Mouse (Mus musculus): ENCODE results near the gene Ascl2. TPM values are rescaled to one million over a fixed set of nuclear protein-coding genes. Genes with fewer than 3 reads are reported as not detected.
A peak's percentile ranks its signal among the peaks of the same experiment; 100 is the strongest.

Gene Ascl2
- polyA plus RNA-seq, 1 experiment from 2014 or later = 0.70 TPM

DNA sequence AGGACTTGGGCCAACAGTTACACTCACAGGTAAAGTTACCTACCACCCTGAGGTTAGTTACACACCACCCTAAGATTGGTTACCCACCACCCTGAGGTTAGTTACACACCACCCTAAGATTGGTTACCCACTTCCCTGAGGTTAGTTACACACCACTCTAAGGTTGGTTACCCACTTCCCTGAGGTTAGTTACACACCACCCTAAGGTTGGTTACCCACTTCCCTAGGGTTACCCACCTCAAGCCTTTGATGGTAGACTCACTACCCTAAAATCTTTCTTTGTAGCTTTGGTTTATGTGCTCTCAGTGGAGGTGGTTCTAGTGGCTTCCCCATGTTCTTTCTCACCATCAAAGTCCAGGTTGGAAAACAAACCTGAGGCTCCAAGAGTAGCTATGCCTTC is 25.9 kb upstream of the Ascl2 start:
- H3K4me3 ChIP-seq = no peak overlapping the region

DNA sequence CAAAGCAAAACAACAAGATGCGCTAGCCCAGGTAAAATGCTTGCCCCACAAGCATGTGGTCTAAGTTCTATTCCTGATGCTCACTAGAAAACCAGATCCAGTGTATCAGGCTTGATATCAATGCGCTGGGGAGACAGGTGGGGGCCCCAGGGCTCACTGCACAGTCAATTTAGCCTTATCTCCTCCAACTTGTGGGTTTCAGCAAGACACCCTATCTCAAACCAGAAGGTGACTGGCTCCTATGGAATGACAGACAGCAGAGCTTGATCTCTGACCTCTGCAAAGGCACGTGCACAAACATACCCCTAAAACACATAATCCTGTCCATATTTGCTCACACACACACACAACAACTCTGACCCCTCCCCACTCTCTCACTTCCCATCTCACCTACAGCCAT is 18.7 kb upstream of the Ascl2 start:
- no peak overlapping the region for H3K9ac ChIP-seq
- H3K27ac ChIP-seq (replicated peaks) = no peak overlapping the region
- ATAC-seq (ENCODE audit: low FRiP score, low read depth) = no peak
- no peaks in the 10 kb centered on the region for H3K4me1 ChIP-seq (replicated peaks)
- no peaks in the 10 kb centered on the region for H3K9me3 ChIP-seq
- H3K4me3 ChIP-seq = no peak overlapping the region
- no peaks in the 10 kb centered on the region for H3K36me3 ChIP-seq
- no peak overlapping the region for H3K4me2 ChIP-seq
- 91% methylated on average over 3 of the region's 3 CpGs for WGBS
- no peaks in the 10 kb centered on the region for H3K27me3 ChIP-seq

More for the DNA sequence above, 25.9 kb upstream of the Ascl2 start:
- no peaks in the 10 kb centered on the region for H3K9me3 ChIP-seq
- no peak for ATAC-seq (ENCODE audit: low FRiP score, low read depth)
- no peaks in the 10 kb centered on the region for H3K4me1 ChIP-seq (replicated peaks)
- no peak overlapping the region for H3K9ac ChIP-seq
- no peaks in the 10 kb centered on the region for H3K36me3 ChIP-seq
- no peak overlapping the region for H3K4me2 ChIP-seq
- H3K27ac ChIP-seq (replicated peaks) = no peak overlapping the region
- H3K27me3 ChIP-seq = no peaks in the 10 kb centered on the region

DNA sequence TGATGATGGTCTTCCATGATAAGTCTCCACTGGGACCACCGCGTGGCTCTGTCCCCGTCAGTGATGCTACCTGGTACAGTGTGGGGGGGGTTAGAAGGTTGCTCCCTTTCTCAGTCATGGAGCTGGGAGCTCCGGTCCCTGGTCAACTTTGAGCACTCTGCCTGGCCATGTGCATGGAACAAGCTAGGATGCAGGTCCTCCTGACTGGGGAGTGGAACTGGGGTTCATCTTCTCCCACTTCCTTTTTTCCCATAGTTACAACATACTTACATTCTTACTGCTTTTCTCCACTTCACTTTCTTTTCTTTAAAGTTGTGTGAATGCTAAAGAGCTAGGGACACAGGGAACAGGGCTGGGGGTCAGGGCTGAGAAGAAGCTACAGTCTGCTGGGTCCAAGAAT is 16.1 kb upstream of the Ascl2 start:
- Histone ChIP-seq H3K4me1 (replicated peaks) (no peaks in the 10 kb centered on the region), H3K4me3 (no peak overlapping the region), H3K9me3 (no peaks in the 10 kb centered on the region), H3K4me2 (no peak overlapping the region), H3K9ac (no peak overlapping the region), H3K36me3 (no peaks in the 10 kb centered on the region), H3K27ac (replicated peaks) (no peak overlapping the region), H3K27me3 (no peaks in the 10 kb centered on the region)
- 92% methylated on average over 4 of the region's 4 CpGs for WGBS
- ATAC-seq (ENCODE audit: low FRiP score, low read depth) = no peak

DNA sequence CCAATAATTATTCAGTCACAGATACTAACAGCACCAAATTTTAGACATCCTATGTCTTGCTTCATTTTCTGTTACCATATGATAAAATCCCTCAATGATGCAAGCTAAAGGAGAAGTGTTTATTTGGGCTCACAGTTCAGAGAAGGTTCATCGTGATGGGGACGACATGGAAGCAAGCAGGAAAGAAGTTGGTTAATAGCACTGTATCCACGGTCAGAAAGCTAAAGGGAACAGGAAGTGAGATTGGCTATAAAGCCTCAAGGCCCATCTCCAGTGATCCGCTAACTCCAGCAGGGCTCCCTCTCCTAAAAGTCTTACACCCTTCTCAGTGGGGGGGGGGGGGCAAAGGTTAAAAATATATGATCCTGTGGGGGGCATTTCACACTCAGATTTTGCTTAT is 12.8 kb upstream of the Ascl2 start:
- no peaks in the 10 kb centered on the region for H3K36me3 ChIP-seq
- no peaks in the 10 kb centered on the region for H3K9me3 ChIP-seq
- no peak overlapping the region for H3K4me3 ChIP-seq
- H3K9ac ChIP-seq = no peak overlapping the region
- WGBS = 83% methylated on average over 4 of the region's 4 CpGs
- no peak for ATAC-seq (ENCODE audit: low FRiP score, low read depth)
- H3K4me1 ChIP-seq (replicated peaks) = no peaks in the 10 kb centered on the region
- no peak overlapping the region for H3K4me2 ChIP-seq
- no peaks in the 10 kb centered on the region for H3K27me3 ChIP-seq
- H3K27ac ChIP-seq (replicated peaks) = no peak overlapping the region

DNA sequence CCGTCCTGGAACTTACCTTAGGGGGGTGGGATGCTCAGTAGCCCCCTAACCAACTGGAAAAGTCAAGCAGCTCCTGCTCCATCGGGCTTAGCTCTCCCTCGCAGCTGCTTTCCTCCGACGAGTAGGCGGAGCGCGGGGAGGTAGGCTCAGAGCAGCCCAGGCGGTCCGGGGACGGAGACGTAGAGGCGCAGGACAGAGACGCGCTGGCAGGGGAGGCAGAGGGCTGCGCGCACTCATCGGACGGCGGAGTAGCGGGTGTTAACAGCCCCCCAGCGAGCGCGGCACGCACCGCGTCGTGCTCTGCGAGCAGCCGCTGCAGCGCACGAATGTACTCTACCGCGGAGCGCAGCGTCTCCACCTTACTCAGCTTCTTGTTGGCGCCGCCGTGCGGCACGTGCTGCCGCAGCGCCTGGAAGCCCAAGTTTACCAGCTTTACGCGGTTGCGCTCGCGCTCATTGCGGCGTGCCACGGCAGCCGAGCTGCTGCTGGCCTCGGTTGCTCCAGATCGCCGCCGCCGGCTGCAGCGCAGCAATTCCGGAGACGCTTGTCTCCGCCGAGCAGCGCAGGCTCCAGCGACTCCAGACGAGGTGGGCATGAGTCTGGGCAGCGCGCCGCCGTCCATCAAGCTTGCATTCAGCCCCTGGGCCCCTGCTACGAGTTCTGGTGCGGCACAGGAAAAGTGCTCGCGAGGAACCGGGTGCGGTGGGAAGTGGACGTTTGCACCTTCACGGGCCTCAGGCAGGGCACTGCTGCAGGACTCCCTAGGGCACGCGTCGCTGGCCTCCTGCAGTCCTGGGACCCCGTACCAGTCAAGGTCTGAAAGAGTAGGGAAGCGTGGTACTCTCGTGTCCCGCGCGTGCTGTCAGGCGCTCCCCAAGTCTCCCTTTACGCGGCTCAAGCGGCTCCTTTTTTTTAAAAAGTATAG is 918 bp downstream of the Ascl2 start:
- Histone ChIP-seq H3K9me3 (no peaks in the 10 kb centered on the region), H3K4me3 (peak overlapping the region; percentile 42), H3K9ac (peak overlapping the region; percentile 39), H3K4me1 (replicated peaks) (peaks cover 27% of the 10 kb centered on the region), H3K27me3 (peaks cover 73% of the 10 kb centered on the region), H3K36me3 (no peaks in the 10 kb centered on the region), H3K27ac (replicated peaks) (no peak overlapping the region), H3K4me2 (peak overlapping the region; percentile 91)
- ATAC-seq (ENCODE audit: low FRiP score, low read depth) = peak; percentile 85
- under 1% methylated on average over 89 of the region's 90 CpGs for WGBS

DNA sequence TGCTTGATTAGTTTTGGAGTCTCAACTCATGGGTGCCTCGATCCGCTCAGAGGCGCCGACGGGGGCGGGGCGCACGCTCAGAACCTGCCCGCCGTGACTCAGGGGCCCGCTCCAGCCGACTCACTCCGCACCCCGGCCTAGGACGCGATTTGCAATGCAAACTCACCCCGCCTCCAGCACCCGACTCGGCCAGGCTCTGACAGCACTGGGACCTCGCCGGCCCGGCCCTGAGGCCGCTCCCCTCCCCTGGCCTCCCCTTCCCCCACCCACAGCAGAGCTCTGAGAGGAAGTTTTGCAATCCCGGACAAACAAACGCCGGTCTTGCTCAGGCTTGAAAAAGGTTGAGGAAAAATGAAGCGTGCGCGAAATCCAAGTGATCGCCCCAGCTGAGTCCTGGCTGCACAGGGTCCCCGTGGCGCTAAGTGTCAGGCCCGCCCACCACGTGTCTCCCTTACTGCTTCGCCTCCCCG is 1.6 kb downstream of the Ascl2 start:
- Histone ChIP-seq H3K27ac (replicated peaks) (no peak overlapping the region), H3K36me3 (no peaks in the 10 kb centered on the region), H3K9ac (peak overlapping the region; percentile 39), H3K4me3 (peak overlapping the region; percentile 42), H3K9me3 (no peaks in the 10 kb centered on the region), H3K4me2 (peak overlapping the region; percentile 91), H3K4me1 (replicated peaks) (peaks cover 27% of the 10 kb centered on the region), H3K27me3 (peaks cover 71% of the 10 kb centered on the region)
- WGBS = under 1% methylated on average over 36 of the region's 36 CpGs
- ATAC-seq (ENCODE audit: low FRiP score, low read depth) = peak; percentile 49

DNA sequence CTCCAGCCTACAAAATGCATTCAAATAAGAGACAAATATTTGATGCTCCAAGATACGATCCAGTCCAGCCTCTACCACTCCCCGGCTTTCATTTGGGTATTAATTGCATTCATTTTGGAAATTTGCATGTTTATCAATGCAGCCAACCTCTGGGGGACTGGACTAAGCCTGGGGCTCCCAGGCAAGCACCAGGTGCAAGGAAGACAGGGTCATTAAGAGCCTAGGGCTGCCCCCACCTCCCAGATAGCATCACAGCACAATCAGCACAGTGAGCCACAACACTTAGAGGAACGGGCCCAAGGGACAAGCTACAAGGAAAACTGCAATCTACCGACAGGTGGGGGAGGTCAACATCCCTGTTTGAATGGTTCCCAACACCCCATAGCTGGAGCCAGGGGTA is 9.3 kb downstream of the Ascl2 start:
- H3K4me2 ChIP-seq = no peak overlapping the region
- WGBS = 56% methylated on average over 4 of the region's 4 CpGs
- H3K27ac ChIP-seq (replicated peaks) = no peak overlapping the region
- H3K27me3 ChIP-seq = peaks cover 6% of the 10 kb centered on the region; the same call in 1 of the 2 replicates
- ATAC-seq (ENCODE audit: low FRiP score, low read depth) = no peak
- no peaks in the 10 kb centered on the region for H3K4me1 ChIP-seq (replicated peaks)
- H3K4me3 ChIP-seq = no peak overlapping the region
- H3K9me3 ChIP-seq = no peaks in the 10 kb centered on the region
- H3K9ac ChIP-seq = no peak overlapping the region
- no peaks in the 10 kb centered on the region for H3K36me3 ChIP-seq

DNA sequence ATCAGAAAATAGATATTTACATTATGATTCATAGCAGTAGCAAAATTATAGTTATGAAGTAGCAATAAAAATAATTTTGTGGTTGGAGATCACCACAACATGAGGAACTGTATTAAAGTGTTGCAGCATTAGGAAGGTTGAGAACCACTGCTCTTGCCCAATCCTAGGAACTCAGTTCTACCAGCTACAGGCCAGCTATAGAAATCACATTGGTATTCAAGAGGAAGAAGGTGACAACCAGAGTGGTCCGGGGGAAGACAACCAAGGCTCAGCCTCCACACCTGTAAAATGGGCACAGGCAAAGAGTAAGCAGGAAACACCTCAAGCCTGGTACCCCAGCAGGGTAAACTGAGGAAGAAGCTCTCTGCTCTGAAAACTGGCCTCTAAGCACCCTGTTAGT is 10.2 kb downstream of the Ascl2 start:
- no peak overlapping the region for H3K27ac ChIP-seq (replicated peaks)
- no peaks in the 10 kb centered on the region for H3K9me3 ChIP-seq
- H3K4me3 ChIP-seq = no peak overlapping the region
- 93% methylated on average over 1 of the region's 1 CpGs for WGBS
- H3K27me3 ChIP-seq = no peaks in the 10 kb centered on the region
- no peaks in the 10 kb centered on the region for H3K4me1 ChIP-seq (replicated peaks)
- no peaks in the 10 kb centered on the region for H3K36me3 ChIP-seq
- H3K4me2 ChIP-seq = no peak overlapping the region
- ATAC-seq (ENCODE audit: low FRiP score, low read depth) = no peak
- H3K9ac ChIP-seq = no peak overlapping the region

DNA sequence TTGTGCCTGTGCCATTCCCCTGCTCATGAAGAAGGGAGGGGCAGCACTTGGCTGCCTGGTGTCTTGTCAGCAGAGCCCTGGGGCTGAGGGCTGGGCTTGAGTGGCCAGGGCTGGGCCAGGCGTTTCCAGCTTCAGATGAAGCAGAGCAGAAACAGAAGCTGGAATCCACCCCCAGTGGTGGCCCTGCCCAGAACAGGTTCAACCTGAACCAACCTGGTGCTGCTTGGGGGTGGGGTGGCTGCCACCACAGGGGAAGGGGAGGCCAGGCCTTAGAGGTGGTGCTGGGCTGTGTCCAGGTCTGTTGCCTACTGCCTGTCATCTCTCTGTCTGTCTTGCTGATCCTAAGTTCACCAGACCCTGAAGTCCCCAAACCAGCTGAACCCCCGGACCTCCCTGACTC is 13.0 kb downstream of the Ascl2 start:
- H3K4me3 ChIP-seq = no peak overlapping the region
- H3K9me3 ChIP-seq = no peaks in the 10 kb centered on the region
- no peak for ATAC-seq (ENCODE audit: low FRiP score, low read depth)
- no peaks in the 10 kb centered on the region for H3K27me3 ChIP-seq
- H3K36me3 ChIP-seq = no peaks in the 10 kb centered on the region
- H3K27ac ChIP-seq (replicated peaks) = no peak overlapping the region
- H3K4me1 ChIP-seq (replicated peaks) = no peaks in the 10 kb centered on the region
- H3K4me2 ChIP-seq = no peak overlapping the region
- WGBS = 76% methylated on average over 2 of the region's 2 CpGs
- no peak overlapping the region for H3K9ac ChIP-seq

DNA sequence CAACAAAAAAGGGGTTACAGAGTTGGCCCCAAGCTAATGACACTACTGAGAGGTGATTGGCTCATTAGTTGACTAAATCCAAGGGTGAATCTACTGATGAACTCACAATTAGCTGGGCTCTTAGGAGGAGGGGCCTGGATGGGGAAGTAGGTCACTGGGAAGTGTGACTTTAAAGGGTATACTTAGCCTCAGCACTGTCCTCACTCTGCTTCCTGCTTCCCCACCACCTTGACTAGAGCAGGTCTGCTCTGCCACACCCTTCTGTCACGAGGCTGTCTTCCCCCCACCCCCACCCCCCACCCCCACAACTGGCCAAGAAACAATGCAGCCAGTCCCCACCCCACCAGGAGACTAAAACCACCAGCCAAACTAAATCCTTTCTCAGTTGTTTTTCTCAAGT is 19.5 kb downstream of the Ascl2 start:
- no peaks in the 10 kb centered on the region for H3K36me3 ChIP-seq
- no peaks in the 10 kb centered on the region for H3K9me3 ChIP-seq
- no peaks in the 10 kb centered on the region for H3K27me3 ChIP-seq
- no peak for ATAC-seq (ENCODE audit: low FRiP score, low read depth)
- H3K27ac ChIP-seq (replicated peaks) = no peak overlapping the region
- WGBS = 19% methylated on average over 1 of the region's 1 CpGs
- H3K4me2 ChIP-seq = no peak overlapping the region
- H3K4me1 ChIP-seq (replicated peaks) = no peaks in the 10 kb centered on the region
- no peak overlapping the region for H3K4me3 ChIP-seq
- no peak overlapping the region for H3K9ac ChIP-seq

DNA sequence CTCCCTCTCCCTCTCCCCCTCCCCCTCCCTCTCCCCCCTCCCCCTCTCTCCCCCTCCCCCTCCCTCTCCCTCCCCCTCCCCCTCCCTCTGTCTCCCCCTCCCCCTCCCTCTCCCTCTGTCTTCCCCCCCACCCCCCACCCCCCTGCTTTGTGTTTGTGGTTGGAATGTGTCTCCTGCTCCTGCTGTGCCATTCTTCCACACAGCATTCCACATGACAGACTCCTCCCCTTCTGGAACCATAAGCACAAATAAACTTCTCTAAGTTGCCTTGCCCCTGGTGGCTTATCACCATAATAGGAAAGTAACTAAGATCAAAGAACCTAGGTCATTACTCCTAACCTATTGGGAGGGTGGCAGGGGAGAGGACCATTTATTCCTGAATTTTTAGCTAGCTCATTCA is 31.4 kb downstream of the Ascl2 start:
- ATAC-seq (ENCODE audit: low FRiP score, low read depth) = no peak
- no peak overlapping the region for H3K4me3 ChIP-seq

DNA sequence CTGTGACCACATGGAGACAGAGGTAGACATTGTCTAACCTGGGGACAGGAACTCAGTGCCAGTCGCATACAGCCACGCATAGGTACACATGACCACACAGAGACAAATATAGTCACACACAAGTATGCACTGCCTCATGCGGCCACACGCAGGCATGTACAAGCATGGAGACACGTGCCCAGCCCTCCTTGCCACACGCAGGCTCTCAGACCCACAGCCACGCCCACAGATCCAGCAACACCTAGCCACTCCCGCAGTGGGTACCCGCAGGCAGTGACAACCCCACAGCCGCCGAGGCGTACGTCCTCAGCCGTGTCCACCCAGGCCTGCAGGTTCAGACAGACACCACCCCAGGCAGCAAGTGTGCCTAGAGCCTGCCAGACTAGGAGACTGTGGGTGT is 33.4 kb downstream of the Ascl2 start:
- H3K27ac ChIP-seq (replicated peaks) = no peak overlapping the region
- WGBS = 92% methylated on average over 14 of the region's 14 CpGs
- H3K36me3 ChIP-seq = no peaks in the 10 kb centered on the region
- H3K27me3 ChIP-seq = no peaks in the 10 kb centered on the region
- no peak overlapping the region for H3K9ac ChIP-seq
- no peaks in the 10 kb centered on the region for H3K4me1 ChIP-seq (replicated peaks)
- no peak overlapping the region for H3K4me2 ChIP-seq
- no peaks in the 10 kb centered on the region for H3K9me3 ChIP-seq
- ATAC-seq (ENCODE audit: low FRiP score, low read depth) = no peak
- no peak overlapping the region for H3K4me3 ChIP-seq

More for the DNA sequence above, 31.4 kb downstream of the Ascl2 start:
- Histone ChIP-seq H3K36me3 (no peaks in the 10 kb centered on the region), H3K9ac (no peak overlapping the region), H3K4me2 (no peak overlapping the region), H3K27me3 (no peaks in the 10 kb centered on the region), H3K9me3 (no peaks in the 10 kb centered on the region), H3K4me1 (replicated peaks) (no peaks in the 10 kb centered on the region), H3K27ac (replicated peaks) (no peak overlapping the region)

DNA sequence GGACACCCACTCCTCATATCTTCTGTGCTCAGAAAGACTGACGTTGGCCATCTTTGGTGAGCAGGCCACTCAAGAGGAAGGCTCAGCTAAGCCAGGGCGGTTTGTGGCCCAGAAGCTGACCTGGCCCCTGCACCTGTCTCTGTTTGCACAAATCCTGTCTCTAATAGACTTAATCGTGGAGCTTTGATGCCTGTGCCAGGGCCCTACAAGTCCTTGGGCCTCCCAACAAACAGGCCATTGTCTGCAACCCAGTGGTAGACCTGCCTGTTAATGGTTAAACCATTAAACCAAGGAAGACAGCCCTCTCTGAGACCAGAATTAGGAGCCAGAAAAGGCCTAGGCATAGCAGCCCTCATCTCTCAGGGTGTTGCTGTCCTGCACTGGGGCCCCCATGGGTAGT is 36.6 kb downstream of the Ascl2 start:
- H3K4me1 ChIP-seq (replicated peaks) = no peaks in the 10 kb centered on the region
- no peak overlapping the region for H3K9ac ChIP-seq
- no peaks in the 10 kb centered on the region for H3K27me3 ChIP-seq
- WGBS = 69% methylated on average over 3 of the region's 3 CpGs
- ATAC-seq (ENCODE audit: low FRiP score, low read depth) = no peak
- no peak overlapping the region for H3K4me3 ChIP-seq
- H3K36me3 ChIP-seq = no peaks in the 10 kb centered on the region
- no peaks in the 10 kb centered on the region for H3K9me3 ChIP-seq
- H3K4me2 ChIP-seq = no peak overlapping the region
- no peak overlapping the region for H3K27ac ChIP-seq (replicated peaks)
